Mouse (Mus musculus) neural tube, embryonic 11.5 days (tissue): ENCODE data around the gene Lrch1. TPM values are rescaled to one million over a fixed set of nuclear protein-coding genes. Genes with fewer than 3 reads are reported as not detected.
A peak's percentile ranks its signal among the peaks of the same experiment; 100 is the strongest.

Experiments used
- ATAC-seq: fragments of 200-750 bp; cut with Nextera tagmentation; 2 replicates; pipeline ENCODE4 v1.8.0; 2017; ENCODE audit warnings: moderate number of reproducible peaks, mild to moderate bottlenecking, moderate TSS enrichment, moderate library complexity; ENCODE audit not compliant: insufficient read depth, low FRiP score, low TSS enrichment
- DNase-seq: peaks from one replicate; pipeline ENCODE4 v3.0.0-alpha.2; 2015; ENCODE audit warnings: low spot score
- H3K27ac ChIP-seq: fragments of 300-500 bp; sonication (generic); 2 replicates; pipeline ENCODE4 v1.5.1; 2014; ENCODE audit warnings: low read depth, mild to moderate bottlenecking, low read length
- H3K27me3 ChIP-seq: fragments of 300-500 bp; sonication (generic); 2 replicates; pipeline ENCODE4 v1.6.1; 2014; ENCODE audit warnings: mild to moderate bottlenecking, low read length, mixed read lengths; ENCODE audit not compliant: control insufficient read depth, insufficient read depth
- H3K36me3 ChIP-seq: fragments of 300-500 bp; sonication (generic); 2 replicates; pipeline ENCODE4 v1.6.1; 2014; ENCODE audit warnings: mild to moderate bottlenecking, low read length, moderate library complexity, mixed read lengths; ENCODE audit not compliant: control insufficient read depth, insufficient read depth
- H3K4me1 ChIP-seq: fragments of 300-500 bp; sonication (generic); 2 replicates; pipeline ENCODE4 v1.6.1; 2014; ENCODE audit warnings: low read length, mixed read lengths; ENCODE audit not compliant: control insufficient read depth, insufficient read depth
- H3K4me2 ChIP-seq: fragments of 300-500 bp; sonication (generic); 2 replicates; pipeline ENCODE4 v1.6.1; 2014; ENCODE audit warnings: low read depth, mild to moderate bottlenecking, moderate library complexity
- H3K4me3 ChIP-seq: fragments of 300-500 bp; sonication (generic); 2 replicates; pipeline ENCODE4 v1.5.1; 2014; ENCODE audit warnings: low read depth, low read length
- H3K9ac ChIP-seq: fragments of 300-500 bp; sonication (generic); 2 replicates; pipeline ENCODE4 v1.6.1; 2014; ENCODE audit warnings: mild to moderate bottlenecking, low read length
- H3K9me3 ChIP-seq: fragments of 300-500 bp; sonication (generic); 2 replicates; pipeline ENCODE4 v1.6.1; 2016; ENCODE audit warnings: low read length; ENCODE audit not compliant: control insufficient read depth
- WGBS: fragments of 180-500 bp; shearing (Covaris S2); extraction: QIAGEN DNeasy Blood & Tissue Kit; methylation state at CpG from one replicate; pipeline ENCODE4 v1.1.7; 2014; 5-methylcytosine and 5-hydroxymethylcytosine counted together
- polyA plus RNA-seq: library from polyadenylated mRNA; unstranded; fragments of >200 nt; fragmentation: Nextera tagmentation; extraction: Ambion mirVana; gene quantifications from 2 replicates; pipeline ENCODE4 v1.2.1, GENCODE M21; 2014

Lrch1 gene
- polyA plus RNA-seq, 1 experiment from 2014 or later, result 8.6 TPM

DNA sequence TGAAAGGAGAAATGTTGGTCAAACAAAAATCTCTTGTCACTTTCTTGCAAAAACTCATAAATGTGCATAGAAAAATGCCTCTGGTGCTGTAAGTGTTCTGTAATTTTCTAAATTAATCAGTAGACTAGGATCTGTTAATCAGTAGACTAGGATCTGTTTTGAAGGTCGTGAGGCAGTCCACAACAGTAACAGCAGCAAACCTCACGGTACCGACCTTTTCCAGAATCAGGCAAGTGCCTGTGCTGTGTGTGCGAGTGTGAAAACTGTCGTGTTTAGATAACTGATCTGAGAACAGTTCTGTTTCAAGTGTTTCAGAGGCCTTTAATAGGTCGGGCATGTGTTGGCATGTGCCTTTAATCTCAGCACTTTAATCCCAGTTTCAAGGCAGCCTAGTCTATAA lies 212.2 kb downstream of the Lrch1 start:
- Histone ChIP-seq H3K4me2 (no peak overlapping the region), H3K27ac (no peak overlapping the region), H3K27me3 (no peaks in the 10 kb centered on the region), H3K4me3 (no peak overlapping the region), H3K4me1 (peaks cover 6% of the 10 kb centered on the region; the same call in 1 of the 2 replicates), H3K9me3 (no peaks in the 10 kb centered on the region), H3K36me3 (no peaks in the 10 kb centered on the region; the same call in 1 of the 2 replicates), H3K9ac (no peak overlapping the region)
- ATAC-seq (no peak), DNase-seq (no peak)
- 90% methylated on average over 6 of the region's 6 CpGs for WGBS

DNA sequence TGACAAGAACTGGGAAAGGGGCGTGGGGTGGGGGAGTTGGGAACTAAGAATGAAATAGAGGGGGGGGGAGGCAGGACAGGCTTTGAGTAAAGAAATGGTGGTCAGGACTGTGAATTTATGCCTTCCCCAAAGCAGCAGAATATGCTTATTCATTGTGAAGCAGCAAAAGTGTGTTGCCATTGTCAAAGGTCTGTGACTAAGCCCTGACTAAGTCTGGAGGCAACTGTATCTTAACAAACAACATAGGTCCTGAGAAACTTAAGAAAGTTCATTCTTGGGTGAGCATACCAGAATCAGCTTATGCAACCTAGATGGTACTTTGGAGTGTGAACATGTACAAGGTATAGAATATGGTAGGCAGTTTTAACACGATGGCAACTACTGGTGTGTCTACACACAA lies 214.3 kb downstream of the Lrch1 start:
- Histone ChIP-seq H3K4me1 (peaks cover 6% of the 10 kb centered on the region; the same call in 1 of the 2 replicates), H3K36me3 (no peaks in the 10 kb centered on the region), H3K27me3 (no peaks in the 10 kb centered on the region), H3K4me3 (no peak overlapping the region), H3K4me2 (peak overlapping the region; percentile 16; the same call in 1 of the 2 replicates), H3K9ac (no peak overlapping the region), H3K27ac (no peak overlapping the region), H3K9me3 (no peaks in the 10 kb centered on the region)
- DNase-seq, result no peak
- ATAC-seq, result no peak
- WGBS, result 61% methylated on average over 2 of the region's 2 CpGs

DNA sequence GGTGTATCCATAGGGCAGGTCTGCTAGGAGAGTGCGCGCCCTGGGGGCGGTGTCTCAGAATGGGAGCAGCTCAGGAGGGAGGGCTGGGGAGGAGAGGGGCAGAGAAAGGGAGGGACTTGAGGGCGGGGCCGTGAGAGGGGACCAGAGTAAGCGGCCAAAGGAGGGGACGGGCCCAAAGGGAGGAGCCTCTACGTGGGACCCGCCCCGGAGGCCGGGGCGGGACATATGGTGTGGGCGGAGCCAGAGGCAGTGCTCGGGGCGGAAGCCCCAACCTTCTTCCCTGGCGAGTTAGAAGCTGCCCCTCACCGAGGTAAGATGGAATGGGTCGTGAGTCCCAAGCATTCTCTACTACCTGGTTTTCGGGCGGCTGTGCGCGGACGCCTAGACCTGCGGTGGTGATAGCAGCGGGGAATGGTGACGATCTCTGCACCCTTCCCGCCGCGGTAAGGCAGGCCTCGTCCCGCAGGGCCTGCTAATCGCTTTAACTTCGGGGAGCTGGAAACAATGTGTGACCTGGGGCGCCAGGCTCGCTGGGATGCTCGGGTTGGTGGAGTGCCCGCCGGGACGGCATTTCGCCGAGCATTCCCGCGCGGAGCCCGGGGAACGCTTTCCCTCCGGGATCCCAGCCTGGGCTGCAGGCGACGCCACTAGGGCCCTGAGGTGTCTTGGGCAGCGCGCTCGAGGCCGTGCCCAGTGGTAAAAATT lies 215.4 kb downstream of the Lrch1 start, which contains the start of gene Esd:
Esd (plus strand) TSS at position 219 of the 705 bp plus-strand sequence.
- Histone ChIP-seq H3K27me3 (no peaks in the 10 kb centered on the region), H3K4me1 (peaks cover 6% of the 10 kb centered on the region; the same call in 1 of the 2 replicates), H3K36me3 (no peaks in the 10 kb centered on the region), H3K4me3 (peak within 1 kb of the TSS; percentile 72), H3K9ac (peak within 1 kb of the TSS; percentile 74), H3K9me3 (no peaks in the 10 kb centered on the region), H3K4me2 (peak within 1 kb of the TSS; percentile 70), H3K27ac (peak within 1 kb of the TSS; percentile 40)
- WGBS, result under 1% methylated on average over 53 of the region's 53 CpGs
- ATAC-seq, result peak; percentile 98
- DNase-seq, result peak; percentile 95

DNA sequence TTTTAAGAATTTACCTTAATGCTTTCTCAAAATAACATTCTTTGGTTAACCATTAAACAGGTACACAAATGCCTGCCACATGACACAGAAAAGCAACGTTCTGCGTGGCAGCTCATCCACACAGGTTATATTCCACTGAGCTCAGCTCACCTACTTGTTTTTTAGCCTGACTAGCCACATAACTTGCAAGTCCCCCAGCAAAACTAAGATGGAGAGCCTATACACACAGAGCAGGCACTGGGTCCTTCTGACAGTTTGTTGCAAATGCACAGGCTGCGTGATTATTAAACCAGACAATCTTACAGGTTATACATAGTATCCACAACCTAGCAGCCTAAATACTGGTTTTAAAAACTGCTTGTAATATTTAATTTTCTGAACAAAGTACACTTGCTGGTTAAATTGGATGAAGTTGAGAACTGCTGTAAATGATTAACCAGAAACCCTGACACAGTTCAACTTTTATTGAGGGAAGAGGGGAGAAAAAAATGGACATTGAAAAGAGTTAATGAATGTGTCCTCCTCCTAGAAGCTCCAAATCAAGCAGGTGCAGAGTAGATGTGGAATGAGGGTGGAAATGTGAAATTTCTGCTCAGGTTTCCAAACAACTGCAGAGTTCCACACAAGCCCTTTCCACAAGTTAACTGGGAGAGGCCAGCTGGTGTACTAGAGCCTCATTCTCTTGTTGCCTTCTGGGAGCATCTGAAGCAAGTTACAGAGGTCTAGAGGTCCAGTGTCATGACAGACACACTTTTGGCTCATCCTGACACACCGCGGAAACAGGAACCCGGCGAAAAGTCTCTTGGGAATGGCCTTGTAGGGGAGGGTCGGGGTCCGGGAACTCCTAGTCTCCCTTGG lies 216.2 kb downstream of the Lrch1 start:
- no peaks in the 10 kb centered on the region for H3K27me3 ChIP-seq
- H3K9ac ChIP-seq, result no peak overlapping the region
- 27% methylated on average over 9 of the region's 9 CpGs for WGBS
- DNase-seq (no peak), ATAC-seq (no peak)
- H3K4me1 ChIP-seq, result peaks cover 6% of the 10 kb centered on the region; the same call in 1 of the 2 replicates
- peak overlapping the region; percentile 70 for H3K4me2 ChIP-seq
- no peaks in the 10 kb centered on the region for H3K36me3 ChIP-seq
- H3K9me3 ChIP-seq, result no peaks in the 10 kb centered on the region
- peak overlapping the region; percentile 72 for H3K4me3 ChIP-seq
- no peak overlapping the region for H3K27ac ChIP-seq

DNA sequence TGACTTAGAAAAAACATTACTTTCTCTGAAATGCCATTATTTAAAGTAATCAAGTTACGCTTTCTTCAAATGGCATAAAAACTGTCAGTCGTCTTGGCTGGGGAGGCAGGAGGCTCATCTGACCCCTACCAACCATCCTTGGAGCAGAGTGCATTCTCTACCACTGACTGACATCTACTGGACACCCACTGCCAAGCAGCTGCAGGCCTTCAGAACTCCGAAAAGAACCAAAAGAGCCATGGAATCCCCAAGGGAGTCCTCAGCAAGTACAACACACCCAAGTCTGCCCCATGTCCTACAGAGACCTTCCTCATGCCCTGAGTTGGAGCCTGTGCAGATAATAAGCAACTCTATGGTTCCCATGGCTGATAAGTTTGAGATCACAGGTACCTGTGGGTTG lies 224.1 kb downstream of the Lrch1 start:
- no peak overlapping the region for H3K9ac ChIP-seq
- no peak overlapping the region for H3K4me2 ChIP-seq
- H3K36me3 ChIP-seq, result no peaks in the 10 kb centered on the region
- 80% methylated on average over 3 of the region's 3 CpGs for WGBS
- no peak for ATAC-seq
- H3K4me1 ChIP-seq, result no peaks in the 10 kb centered on the region
- no peak overlapping the region for H3K4me3 ChIP-seq
- no peaks in the 10 kb centered on the region for H3K9me3 ChIP-seq
- no peaks in the 10 kb centered on the region for H3K27me3 ChIP-seq
- no peak overlapping the region for H3K27ac ChIP-seq
- no peak for DNase-seq

DNA sequence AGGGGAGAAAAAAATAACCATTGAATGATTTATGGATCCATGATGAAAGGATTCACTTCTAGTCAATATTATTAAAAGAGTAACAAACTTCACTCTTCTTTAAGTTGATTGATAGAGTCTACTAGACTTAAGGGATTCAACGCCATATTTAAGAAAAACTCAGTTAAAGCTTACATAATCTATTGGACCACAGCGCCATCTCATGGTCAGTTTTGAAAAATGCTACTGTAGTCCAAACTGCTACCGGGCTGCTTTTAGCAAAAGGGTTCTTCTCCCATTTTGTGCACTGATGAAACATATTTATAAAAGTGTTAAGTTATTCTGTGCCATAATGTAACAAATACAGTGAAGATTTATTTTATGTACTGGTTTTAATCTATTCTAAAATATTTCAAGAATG lies 238.6 kb downstream of the Lrch1 start:
- ATAC-seq (no peak), DNase-seq (peak; percentile 58)
- no peak overlapping the region for H3K9ac ChIP-seq
- H3K4me3 ChIP-seq, result no peak overlapping the region
- H3K4me2 ChIP-seq, result no peak overlapping the region
- WGBS, result 36% methylated on average over 3 of the region's 3 CpGs
- H3K36me3 ChIP-seq, result no peaks in the 10 kb centered on the region
- no peaks in the 10 kb centered on the region for H3K9me3 ChIP-seq
- H3K27ac ChIP-seq, result no peak overlapping the region
- H3K4me1 ChIP-seq, result no peaks in the 10 kb centered on the region
- no peaks in the 10 kb centered on the region for H3K27me3 ChIP-seq

Other genes starting within 250 kb of the Lrch1 start
- gene Esd, start 215.6 kb downstream of the Lrch1 start, polyA plus RNA-seq, result 351 and 358 TPM in 2 replicates
- 0.28 and 0.38 TPM in 2 replicates for gene Rubcnl, start 68.2 kb upstream of the Lrch1 start, polyA plus RNA-seq
- 0.15 TPM in 1 of 2 replicates, not detected in the other for gene Lrrc63, start 183.0 kb upstream of the Lrch1 start, polyA plus RNA-seq
- gene Lcp1, start 183.2 kb upstream of the Lrch1 start, polyA plus RNA-seq, result 30.2 and 34.8 TPM in 2 replicates